Mouse (Mus musculus): ENCODE measurements around the gene Edar.

- no peak for TF ChIP-seq GATA1 (IDR thresholded peaks at IDR 0.05; ENCODE audit: low read length)
- no peak for TF ChIP-seq TAL1 (IDR thresholded peaks at IDR 0.05; ENCODE audit: low read length)
These were observed 120.6 kb downstream of the Edar start for GRCm38 (mm10) chr10:58554693-58555387.
